Mouse (Mus musculus) inflammation-experienced regulatory T-cells, adult 6 months (primary cell): ENCODE results near the gene Tarbp1. TPM values are rescaled to one million over a fixed set of nuclear protein-coding genes. Genes with fewer than 3 reads are reported as not detected.

Experiments used
- ATAC-seq: one replicate; pipeline ENCODE4 v1.8.0; 2017
- polyA plus RNA-seq, 3 experiments: library from polyadenylated mRNA; unstranded; fragments of 100-300 nt; shearing (Covaris generic); gene quantifications; one replicate each; pipeline ENCODE4 v1.2.1; 2017

Tarbp1 gene
- 1 to 10 TPM; 1.9 to 3.8 (median 3.2) TPM for polyA plus RNA-seq

DNA sequence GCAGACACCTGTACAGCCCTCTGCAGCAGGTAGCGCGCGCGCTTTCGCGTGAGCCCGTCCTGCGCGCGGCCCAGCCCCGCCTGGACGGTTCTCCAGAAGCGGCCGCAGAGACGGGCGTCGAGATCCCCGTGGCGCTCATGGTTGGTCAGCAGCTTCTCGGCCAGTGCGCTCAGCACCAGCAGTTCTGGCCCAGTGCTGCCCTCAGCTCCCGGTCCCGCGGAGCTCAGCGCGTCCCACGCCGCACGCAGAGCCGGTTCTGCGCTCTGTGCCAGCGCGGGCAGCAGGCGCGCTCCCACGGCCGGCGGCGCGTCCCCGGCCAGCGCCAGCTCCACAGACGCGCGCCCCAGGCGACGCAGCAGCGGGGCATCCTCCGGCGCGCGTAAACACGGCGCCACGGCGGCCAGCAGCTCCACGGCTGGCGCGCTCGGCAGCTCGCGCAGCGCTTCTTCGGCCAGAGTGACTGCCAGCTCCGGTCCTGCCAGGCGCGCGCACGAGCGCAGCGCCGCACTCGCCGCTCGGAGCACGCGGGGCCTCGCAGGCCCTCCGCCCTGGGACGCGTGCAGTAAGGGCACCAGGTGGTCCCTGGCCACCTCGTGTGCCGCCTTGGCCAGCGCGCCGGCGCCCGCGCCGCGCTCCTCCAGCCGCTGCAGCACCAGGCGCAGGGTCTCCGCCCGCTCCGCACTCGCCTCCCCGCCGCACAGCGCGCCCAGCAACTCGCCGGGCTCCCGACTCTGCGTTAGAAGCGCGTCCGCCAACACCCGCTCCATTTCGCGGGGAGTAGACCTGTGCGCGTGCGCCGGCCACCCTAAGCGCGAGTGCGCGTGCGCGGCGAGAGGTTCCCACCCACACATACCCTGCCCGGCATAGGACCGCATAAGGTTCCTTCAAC lies at the start of gene Tarbp1:
Gene Tarbp1 (minus strand): TSS at position 767 of the 889 bp plus-strand sequence.
- ATAC-seq = peak; percentile 70

DNA sequence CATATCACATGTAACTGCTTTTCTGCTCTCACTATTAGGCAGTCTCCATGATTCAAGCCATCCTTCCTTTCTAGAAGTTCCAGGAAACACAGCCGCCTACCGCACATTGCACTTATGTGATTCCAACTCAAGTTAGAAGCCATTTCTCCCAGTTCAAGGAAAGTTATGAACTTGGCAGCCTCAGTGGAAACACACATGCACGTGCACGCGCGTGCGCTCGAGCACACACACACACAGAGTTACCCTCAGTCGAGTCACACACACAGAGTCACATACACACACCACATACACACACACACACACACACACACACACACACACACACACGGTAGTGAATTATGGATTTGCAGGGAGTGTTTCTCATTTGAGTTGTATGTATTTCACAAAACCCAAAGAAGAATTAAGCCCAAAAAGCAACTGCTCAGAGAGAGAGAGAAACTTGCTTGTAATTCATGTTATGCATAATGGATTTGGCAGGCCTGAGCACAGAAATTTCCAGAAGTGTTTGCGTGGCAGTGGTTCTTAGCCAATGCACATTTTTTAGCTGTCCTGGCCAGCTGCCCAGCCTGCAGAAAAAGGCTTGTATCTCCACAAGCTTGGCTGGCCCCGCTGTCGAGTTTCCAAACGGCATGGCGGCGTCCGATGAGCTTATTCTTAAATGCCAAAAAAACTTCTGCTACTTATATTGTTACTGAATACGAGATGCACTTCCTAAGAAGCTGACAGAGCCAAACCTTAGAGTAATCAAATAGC lies 49.5 kb upstream of the Tarbp1 start:
- ATAC-seq = no peak

DNA sequence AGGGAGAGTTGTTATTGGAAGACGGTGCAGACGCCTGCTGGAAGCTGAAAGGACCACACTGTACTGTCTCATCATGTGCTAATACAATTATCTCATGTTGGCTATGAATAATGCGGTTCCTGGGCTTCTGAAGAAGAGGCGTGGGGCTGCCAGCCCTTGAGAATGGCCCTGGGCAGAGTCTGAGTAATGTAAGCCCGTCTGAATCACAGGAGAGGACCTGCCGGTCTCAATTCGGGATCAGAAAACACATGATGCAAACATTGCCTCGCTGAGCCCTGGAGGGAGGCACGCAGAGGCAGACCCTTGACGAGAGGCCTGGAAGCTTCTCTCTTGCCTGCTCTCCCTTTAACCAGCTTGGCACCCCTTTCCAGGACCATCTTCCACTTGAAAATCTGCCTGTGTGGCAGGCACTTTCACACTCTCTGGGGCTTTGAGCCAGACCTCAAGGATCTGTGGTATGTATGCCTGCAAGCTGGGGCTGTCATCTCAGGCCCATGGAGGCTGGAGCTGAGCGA lies 48.3 kb upstream of the Tarbp1 start:
- no peak for ATAC-seq

DNA sequence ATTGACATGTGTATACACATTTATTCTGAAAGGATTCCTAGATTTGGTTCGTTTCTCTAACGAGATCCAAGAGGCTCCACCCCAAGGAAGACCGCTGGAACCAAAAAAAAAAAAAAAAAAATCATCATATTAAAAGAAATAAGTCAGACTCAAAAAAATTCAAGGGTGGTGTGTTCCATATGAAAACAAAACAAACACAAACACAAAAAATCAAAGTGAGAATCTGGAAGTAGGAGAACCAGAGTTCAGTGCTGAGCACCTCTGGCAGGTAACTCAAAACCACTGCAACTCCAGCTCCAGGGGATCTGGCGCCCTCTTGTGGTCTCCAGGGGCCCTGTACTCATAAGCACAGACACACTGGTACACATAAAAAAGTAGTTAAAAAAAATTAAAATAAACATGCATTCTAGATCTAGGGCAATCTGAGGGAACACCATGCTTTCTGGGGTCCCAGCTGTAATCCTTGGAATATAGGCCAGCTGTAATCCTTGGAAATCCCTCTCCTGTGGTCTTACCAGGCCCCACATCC lies 44.6 kb upstream of the Tarbp1 start:
- ATAC-seq = no peak

DNA sequence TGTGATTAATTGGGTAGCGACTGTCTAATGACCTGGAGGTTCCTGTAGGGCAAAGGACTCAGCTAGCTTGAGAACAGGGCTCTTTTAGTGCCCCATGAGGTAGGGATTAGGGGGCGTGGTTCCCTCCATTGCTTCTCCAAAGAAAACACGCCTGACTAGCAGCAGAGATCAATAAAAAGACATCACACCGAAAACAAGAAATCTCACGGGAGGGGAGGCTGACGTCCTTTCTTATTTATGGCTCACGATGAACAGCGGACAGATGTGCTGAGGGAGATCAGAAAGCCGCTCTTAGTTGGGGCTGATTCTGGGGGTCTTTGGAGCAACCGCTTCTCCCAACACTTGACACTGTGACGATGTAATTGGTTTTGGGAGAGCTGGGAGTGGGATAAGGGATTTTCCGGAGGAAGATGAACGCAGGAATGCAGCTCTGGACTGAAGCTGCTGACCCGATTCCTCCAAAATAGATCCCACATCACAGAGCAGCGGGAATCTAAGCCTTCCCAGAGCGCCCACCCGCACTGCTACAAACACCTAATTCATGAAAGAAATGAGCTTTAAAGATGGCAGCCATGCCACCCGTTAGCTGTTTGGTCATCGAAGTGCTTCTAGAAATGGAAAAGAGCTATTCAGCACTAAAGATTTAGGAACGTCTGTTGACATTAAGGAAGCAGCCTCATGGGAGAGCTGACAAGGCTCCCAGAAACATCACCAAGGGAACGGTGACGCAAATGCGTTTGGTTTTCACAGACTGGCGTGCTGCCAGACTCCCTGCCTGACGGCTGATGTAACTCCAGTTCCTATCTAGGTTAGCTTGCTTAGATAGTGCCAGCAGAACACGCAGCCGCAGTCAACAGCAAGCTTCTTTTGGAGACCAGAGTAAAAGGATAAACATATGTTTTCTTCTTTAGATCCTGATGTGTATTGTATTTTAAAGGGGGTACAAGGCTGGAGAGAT lies 42.0 kb upstream of the Tarbp1 start:
- ATAC-seq = no peak

DNA sequence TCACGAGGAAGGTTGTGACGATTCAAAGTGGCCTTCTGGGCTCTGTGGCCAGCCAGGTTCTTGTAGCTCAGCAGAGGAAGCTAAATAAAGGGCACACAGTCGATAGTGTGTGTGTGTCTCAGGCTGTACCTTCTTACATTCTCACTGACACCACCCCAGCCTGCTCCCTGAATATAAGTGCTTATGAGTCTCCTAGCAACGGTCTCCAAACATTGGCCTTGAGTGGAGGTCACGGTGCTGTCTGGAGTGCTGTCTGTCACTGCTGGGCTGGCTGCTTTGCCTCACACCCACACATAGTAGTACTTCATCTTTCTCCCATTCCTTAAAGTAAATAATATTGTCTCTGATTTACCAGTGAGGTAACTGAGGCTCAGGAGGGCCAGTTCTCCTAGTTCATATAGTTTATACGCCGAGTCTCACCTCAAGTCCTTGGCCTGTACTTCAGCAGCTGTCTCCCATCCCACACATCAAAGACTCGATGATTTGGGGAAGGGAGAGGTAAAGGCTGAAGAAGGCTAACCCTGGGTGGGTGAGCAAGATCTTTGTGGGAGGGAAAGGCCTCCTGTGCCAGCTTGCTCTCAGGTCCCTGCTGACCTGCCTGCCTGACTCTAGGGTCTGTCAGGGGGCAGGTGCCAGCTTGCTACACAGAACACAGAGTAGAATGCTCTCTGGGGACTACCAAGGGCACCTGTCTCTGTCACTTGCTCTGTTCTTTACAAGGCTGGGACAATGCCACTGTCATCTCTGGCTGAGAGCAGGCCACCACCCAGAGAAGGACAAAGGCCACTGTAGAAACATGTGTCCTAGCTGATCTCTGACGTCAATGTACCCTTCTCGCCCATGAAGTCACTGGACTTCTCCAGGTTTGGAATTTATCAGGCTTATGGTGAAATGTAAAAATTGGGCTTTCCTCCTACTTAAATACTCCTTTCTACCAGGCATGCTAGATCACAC lies 39.4 kb upstream of the Tarbp1 start:
- ATAC-seq = no peak

DNA sequence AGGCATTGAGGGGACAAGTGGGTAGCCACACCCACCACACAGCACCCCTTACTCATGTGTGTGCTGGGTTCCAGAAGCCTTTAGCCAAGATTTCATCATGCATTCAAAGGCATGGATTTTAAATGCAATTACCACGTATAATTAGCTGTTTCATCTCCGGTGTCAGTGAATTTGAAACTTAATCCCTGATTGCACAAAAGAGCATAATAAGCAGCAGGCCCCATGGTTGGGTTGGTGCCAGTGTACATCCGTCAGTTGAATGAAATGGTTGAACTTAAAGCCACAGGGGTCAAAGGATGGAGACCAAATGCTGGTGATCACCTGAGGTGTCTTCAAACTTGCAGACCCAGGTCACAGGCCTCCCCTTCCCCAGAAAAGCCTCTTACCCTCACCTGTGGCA lies 36.0 kb upstream of the Tarbp1 start:
- no peak for ATAC-seq

DNA sequence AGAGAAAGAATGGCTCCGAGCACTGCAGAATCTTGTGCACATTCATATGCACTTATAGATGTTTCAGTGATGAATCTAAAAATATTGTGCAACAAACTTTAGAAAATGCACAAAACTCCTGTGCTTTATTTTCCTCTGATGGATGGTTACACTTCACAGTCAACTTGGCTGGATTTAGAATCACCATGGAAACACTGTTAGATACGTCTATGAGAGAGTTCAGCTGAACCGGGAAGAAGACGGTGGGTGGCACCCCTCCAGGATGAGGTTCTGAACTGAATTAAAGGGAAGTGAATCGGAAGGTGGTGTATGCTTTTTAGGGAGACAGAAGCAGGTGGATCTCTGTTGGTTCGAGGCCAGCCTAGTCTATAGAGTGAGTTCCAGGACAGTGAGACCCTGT lies 34.8 kb upstream of the Tarbp1 start:
- ATAC-seq = no peak

DNA sequence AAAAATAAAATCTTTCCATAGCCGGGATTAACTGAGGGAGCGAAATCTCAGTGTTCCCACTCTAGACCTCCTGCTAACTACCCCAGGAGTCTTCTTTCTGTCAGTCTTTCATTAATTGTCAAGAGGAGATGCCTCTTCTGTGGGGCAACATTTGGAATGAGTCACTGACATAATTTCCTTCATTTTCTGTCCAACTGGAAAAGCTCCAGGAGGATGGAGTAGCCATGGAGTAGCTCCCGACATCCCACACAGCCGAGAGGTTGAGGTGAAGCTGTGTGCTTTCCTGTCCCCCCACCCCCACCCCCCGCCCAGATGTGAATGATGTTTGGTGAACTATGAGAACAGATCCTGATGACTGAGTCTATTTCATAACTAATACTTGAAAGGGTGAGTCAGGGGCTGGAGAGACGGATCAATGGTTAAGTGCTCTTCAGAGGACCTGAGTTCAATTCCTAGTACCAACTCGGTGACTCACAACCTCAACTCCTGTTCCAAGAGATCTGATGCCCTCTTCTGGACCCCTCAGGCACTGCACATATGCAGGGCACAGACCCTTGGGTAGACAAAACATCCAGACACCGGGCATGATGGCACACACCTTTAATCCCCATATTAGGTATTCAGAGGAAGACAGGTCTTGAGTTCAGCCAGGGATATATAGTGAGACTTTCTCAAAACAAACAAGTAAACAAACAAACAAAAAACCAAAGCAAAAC lies 34.2 kb upstream of the Tarbp1 start:
- ATAC-seq = no peak

DNA sequence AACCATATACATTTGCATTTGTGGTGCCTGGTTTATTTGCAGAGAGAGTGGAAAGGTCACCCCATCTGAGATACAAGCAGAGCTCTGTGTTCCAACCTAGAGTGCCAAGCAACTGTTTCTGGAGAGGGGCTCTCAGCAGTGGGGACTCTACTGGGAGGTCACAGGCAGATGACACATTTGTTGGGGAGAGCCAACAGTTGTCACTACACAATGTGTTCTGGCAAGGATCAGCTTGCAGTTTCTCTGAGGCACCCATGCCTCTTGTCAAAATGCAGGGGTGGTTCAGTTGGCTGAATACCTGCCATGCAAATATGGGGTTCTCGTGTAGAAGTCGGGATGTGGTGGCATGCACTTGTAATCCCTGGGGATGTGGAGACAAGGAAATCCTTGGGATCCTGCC lies 33.4 kb upstream of the Tarbp1 start:
- no peak for ATAC-seq

DNA sequence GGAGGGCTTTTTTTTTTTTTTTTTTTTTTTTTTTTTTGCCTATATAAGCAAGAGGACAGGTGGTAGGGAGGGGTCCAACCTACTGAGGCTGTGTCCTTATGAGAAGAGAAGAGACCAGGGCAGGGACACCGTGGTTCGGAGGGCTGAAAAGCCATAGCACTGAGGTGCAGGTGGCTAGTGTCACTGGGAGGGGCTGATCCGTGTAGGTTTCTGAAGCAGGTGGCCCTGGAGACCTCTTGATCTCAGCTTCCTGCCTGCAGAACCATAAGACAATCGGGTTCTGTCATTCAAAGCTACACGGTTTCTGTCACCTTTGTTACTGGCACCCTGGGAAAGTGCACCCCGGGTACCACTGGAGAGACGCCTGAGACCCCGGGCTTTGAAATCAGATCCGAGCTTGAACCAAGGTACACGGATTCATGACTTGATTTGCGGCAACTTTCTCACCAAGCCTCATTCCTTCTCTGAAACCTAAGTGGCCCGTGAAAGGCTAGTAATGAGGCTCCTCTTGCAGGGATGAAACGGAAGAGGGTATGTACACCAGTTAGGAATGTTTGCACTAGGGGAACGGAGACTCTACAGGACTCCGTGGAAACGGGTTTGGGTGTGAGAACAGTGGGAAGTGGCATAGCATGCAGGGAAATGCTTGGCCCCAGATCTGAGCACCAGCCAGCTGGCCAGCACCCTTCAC lies 29.8 kb upstream of the Tarbp1 start:
- ATAC-seq = no peak

DNA sequence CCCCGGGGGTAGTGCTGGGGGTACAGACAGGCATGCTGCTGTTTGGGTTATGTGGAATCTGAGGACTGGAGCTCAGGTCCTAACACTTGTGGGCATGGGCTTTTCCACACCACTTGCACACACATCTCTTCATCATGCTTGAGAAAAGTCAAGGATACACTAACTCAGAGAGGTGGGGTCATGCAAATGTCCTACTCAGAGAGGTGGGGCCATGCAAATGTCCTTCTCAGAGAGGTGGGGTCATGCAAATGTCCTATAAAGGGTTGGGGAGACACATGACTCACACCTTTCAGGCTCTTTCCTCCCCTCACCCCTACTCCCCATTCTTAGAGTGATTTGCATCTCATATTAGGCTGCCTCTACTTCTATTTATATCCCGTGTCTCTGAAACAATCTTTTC lies 27.9 kb upstream of the Tarbp1 start:
- no peak for ATAC-seq

DNA sequence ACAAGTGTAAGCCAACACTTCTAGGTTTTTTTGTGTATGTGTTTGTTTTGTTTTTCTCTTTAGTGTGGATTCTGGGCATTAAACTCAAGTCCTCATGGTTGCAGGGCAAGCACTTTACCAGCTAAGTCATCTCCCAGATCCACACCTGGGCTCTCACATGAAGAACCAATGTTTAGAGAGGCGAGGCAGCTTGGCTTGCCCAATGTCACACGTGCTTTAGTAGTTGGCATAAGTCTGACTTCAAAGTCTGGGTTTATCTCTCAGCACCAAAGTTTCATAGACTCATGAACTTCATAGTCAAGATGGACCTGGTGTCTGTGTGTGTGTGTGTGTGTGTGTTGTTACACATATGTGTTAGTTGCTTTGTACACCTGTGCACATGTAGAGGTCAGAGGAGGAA lies 24.5 kb upstream of the Tarbp1 start:
- no peak for ATAC-seq

DNA sequence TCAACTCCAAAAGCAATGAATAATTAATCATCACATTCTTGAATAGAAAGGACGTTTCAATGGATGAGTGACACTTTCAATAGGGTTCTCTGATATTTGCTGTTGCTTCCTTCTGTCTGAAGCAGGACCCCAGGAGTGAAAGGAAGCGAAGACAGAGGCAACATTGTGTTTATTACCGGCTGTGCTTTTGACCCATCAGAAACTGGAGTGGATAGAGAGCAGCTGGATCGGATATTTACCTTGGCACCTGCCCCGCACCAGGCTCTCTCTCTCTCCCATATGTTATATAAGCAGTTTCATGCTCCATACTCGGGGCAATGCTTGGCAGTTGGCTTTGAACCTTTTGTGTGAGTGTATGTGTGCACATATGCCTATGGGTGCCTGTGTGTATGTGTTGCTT lies 23.6 kb upstream of the Tarbp1 start:
- ATAC-seq = no peak

DNA sequence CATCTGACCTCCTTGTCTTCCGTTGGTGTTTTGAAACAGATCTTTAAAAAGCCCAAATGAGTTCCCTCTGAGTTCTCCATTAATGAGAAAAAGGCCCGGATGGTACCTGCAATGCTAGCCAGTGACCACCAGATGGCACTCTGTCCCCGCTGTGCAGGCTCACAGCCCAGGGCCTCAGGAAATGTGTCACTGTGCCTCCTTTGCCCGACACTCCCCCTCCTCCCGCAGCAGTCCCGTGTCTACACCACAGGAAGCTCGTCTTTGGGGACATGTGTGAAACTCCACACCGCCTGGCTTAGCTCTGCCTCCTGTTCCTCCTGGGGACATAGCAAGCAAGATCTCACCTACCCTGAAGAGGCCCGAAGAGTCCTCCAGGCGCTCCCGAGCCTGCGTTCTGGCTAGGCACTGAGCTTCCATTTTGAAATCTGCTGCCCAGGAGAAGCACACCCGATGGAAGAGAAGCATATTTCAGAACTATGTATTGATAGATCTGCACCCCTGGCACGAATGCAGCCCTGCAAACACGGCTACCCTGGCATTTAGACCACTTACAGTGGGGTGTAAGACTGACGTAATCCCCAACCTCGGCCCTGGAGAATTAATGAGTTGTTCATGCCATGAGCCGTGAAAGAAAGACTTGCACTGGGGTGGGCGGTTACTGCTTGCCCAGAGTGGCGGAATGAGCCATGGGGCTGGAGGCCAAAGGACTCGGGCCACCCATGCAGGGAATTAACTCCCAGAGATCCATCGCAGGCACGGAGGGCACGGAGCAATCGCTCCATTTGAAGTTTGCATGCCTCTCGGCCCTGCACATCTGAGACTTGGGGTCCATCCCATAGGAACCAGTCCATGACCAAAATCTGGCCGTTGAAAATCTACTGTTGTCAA lies 22.9 kb upstream of the Tarbp1 start:
- ATAC-seq = peak; percentile 100

DNA sequence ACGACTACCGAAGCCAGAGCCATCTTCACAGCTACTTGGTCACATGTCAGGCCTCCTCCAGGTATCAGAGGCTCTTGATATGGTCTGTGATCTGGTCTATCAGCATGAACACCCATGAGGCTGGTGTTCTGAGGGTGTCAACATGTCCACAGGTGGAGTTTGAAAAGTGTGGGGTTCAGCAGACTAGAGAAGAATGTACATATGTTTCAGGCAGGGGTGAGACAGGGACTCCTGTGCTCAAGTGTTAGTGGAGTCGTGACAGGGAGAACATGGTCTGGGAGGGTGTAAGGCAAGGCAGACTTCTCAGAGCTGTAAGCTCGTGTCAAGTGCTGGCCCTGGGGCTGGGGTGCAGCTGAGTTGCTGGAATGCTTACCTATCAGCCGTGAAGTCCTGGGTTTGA lies 22.1 kb upstream of the Tarbp1 start:
- no peak for ATAC-seq

DNA sequence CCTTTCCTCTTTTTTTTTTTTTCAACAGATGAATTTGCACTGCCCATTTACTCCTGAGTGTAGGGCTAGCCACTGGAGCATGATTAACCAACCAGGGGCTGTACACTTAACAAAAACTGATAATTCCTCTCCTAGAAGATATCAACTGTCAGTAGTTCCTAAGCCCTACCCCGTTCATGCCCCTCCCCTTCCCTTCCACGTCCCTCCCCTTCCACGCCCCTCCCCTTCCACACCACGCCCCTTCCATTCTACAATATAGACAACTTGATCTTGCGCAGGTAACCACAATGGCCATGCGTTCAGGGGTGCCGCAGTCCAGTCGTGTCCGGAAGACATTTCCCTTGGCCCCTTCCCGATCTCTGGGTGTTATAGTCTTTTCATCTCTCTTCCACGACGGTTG lies 20.6 kb upstream of the Tarbp1 start:
- no peak for ATAC-seq
